Mouse (Mus musculus): Measurements from ENCODE around the gene Wdr47.

DNA sequence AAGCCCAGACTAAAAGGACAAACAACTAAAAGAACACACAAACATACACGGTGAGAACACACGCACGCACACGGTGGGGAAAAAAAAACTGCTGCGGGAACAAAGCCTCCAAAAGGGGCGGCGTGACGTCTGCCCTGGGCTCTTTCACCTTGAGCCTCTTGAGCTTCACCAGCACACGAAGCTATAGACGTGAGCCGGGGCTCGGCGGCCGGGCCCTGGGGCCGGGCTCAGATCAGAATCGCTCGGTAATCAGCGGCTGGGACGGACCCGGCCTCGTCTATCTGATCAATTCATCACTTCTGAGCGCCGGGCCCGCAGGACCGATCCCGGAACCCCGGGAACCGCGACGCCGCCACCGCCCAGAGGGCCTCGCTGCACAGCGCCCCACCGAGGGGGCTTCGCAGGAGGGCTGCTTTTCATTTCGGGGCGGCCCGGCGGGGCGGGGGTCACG lies 36.9 kb upstream of the Wdr47 start:
- TF ChIP-seq CTCF (IDR thresholded peaks at IDR 0.05; ENCODE audit: borderline replicate concordance, control insufficient read depth, extremely low read depth, insufficient read depth, low read length, poor library complexity) (no peak), POLR2A (IDR thresholded peaks at IDR 0.05; ENCODE audit: control insufficient read depth, extremely low read depth, insufficient read depth, low read length, poor library complexity) (no peak)
